Mouse (Mus musculus): ENCODE measurements at regions not wholly inside any gene's neighbourhood (a gene's known extent, or its start where the extent isn't known, plus 50 kb on each side); places are given as distances from the start of the nearest gene placed in this dataset.
"Not testable (repeated sequence)": the region's sequence is repeated elsewhere in the genome, so short reads cannot be mapped to it uniquely, and the experiment has no call there.

DNA sequence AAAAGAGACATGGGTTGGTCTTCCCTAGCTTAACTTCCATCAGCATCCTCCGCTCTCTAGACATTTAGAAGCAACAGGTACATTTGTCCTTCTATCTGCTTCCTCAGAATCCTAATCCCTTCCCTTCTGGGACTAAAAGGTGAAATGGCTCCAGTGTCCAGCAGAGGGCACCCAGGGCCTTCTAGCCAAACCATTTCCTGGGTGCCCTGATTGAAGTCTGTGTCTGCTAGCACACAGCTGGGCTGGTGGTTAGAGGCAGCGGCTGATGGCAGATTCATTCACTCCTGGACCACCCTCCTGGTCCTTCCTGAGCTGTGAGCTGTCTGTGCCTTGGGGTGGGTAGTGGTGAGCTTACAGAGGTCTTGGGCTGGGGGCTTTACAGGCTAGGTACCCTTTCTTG is 76.5 kb upstream of the Col13a1 start:
- DNase-seq: peak; percentile 55

DNA sequence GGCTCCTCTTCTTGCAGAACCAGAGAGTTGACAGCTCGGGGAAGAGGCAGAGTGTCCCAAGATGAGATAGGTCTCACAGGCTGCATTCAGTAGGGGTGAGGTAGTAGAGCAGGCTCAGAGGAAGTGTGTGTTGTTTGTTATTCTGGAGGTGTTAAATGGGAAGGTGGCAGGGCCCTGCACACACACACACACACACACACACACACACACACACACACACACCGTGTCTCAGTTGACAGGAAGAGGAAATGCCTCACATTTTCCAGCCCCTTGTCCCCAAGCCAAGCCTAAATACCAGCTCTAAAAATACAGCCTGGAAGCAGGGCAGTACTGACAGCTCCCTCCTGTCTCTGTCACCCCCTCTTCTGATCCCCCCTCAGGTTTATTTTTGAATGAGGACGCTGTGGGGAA is 70.9 kb upstream of the Col13a1 start:
- DNase-seq: peak; percentile 79

DNA sequence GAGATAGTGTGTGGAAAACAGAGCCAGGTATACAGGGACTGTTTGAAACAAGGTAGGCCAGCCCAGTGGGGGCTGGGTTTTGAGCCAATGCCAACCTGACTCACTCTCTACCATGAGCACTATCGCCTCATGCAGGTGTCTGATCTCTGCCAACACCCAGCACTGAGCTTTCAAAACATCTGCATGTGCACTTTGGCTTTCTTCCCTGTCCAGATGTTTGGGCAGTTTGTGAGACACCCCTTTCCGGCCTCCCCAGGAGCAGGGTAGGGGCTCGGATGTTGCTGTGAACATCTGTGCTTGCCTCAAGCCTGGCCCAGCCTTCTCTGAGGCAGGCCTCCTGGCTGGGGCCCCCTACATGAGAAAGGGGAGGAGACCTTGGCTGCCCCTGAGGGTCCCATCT is 65.5 kb upstream of the Col13a1 start:
- peak; percentile 60 for DNase-seq

DNA sequence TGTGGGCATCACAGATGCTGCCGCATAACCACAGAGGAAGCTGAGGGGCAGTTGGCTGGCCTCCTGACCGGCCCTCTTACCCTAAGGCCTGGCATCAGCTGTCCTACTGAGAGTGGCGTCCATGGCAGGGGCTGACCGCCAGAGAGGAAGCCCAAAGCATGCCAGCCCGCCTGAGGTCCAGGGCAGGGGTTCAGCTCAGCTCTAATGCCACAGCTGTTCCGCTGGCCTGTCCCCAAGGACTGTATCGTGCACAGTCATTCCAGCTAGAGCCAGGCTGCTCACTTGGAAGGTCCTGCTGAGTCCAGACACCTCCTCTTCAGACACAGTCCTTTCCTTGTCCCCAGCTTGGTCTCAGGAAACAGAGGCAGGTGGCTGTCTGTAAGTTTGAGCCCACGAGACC is 61.0 kb upstream of the Col13a1 start:
- no peak for DNase-seq

DNA sequence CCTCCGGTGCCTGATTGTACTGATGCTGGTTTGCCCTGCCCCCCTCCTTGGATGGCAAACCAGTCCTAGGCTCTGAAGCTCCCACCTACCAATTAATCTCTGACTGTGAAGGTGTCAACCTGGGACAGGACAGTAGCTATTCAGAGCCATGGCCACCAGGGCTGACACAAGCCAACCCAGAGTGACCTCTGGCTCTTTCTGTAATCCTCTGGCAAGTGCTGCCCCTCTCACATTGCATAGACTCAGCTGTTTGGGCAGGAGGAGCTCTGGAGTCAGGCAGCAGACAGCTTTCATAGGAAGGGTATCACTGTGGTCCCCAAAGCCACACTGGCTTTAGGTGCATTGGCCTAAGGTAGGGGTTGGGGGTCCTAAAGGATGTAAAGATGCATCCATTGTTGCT is 59.7 kb upstream of the Col13a1 start:
- DNase-seq: no peak

DNA sequence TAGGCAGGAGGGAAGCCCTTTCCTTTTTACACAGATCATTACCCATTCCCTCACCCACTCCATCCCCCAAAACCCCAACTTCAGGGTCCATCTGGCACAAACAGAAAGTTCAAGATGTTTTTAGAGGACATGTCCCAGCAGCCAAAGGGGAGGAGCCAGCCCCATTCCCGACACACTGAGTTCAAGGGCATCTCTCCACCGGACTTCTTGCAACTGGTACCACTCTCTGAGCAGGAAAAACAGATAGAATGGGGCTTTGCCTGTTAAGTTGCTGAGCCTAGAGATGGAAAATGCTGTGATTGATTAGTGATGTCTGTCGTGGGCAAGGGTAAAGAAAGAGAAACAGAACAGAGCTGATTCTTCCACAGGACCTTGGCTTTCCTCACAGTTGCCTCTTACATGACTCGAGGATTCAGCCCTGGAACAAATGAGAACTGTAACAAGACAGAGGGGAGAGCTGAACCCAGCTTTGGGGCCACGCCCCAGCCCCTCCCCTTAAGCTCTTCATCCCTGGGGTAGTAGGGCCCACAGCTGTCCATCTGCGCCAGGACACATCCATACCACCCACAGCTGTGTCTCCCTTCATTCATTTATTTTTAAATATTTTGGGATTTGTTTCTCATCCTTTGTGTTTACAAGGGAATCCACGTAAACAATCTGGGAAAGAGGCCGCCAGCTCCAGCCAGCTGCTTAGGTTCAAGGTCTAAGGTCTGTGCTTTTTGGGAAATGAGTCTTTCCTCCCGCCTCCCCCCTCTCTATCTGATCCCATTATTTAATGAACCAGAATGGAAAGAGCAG is 58.7 kb upstream of the Col13a1 start:
- DNase-seq: peak; percentile 44

DNA sequence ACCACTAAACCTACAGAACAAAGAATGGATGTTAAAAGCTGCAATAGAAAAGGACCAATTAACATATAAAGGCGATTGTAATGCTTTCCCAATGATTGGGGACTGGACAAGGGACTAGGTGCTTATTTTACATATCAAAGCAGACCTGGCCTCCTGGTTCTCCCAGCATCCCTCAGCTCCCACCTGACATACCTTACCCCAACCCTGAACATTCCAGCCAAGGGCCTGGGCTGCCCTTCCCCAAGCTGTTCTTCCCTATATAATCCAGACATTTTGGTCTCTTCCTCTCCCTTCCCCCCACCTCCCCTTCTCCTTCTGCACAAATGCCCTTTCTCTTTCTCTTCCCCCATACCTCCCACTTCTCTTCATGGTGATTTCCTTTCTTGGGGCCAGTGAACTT is 57.9 kb upstream of the Col13a1 start:
- no peak for DNase-seq

DNA sequence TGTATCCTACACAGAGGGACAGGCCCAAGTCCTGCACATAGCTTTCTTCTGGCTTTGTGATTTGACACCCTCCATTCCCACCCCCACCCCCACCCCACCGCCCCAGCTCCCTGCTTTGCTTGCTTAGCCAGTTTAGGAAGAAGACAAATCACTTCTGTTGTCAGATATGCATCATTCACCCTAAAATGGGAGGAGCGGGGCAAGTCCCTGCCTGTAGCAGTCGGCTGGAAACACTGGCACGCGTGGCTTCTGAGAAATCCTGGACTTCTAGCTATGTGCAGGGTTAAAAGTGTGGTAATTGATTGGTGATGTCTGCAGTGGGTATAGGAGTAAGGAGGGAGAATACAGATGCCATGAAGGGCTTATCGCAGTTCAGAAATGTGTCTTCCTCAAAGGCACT is 55.4 kb upstream of the Col13a1 start:
- DNase-seq: no peak

DNA sequence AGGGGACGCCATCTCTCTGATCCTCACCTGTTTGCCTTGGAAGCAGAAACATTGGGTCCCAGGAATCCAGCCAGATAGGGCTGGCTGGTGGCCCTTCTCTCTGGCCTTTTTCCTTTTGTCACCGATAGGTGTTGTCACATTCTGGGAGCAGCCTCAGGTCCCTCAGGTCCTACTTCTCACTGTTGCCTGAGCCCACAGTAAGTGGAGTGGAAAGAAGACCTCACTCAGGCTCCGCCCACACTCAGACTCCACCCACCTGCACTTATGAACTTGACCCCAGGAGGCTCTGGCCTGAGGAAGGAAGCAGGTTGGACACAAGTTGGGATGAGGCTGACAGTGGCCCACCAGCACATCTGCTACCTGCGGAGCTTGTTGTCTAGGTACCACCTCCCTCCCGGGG is 54.8 kb upstream of the Col13a1 start:
- no peak for DNase-seq

DNA sequence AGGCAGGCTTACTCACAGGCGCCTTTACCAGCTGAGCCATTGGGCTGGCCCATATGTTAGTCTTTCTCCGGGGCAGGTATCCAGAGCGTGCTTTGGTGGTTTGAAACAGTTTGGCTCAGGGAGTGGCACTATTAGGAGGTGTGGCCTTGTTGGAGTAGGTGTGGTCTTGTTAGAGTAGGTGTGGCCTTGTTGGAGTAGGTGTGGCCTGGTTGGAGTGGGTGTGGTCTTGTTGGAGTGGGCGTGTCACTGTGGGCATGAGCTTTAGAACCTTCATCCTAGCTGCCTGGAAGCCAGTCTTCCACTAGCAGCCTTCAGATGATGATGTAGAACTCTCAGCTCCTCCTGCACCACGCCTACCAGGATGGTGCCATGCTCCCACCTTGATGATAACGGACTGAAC is 53.1 kb upstream of the Col13a1 start:
- not testable (repeated sequence) for DNase-seq

DNA sequence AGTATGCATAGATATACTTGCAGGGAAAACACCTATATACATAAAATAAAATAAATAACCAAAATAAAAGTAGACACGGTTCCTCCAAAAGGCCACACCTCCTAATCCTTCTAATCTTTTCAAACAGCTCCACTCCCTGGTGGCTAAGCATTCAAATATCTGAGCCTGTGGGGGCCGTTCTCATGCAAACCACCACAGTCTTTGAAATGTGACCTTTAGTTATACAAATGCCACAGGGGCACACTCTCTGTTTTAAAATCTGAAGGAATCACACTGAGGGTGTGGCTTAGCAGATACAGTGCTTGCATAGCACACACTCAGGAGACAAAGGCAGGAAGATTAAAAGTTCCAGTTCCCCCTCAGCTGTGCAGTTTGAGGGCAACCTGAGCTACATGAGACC is 50.4 kb upstream of the Col13a1 start:
- no peak for DNase-seq
